Mouse (Mus musculus) ovary, postnatal 36 days (tissue): ENCODE data around the gene Mkks.
"Not testable (repeated sequence)": the region's sequence is repeated elsewhere in the genome, so short reads cannot be mapped to it uniquely, and the experiment has no call there.

Experiments
- DNase-seq: peaks from one replicate; pipeline ENCODE4 v3.0.0; 2022; ENCODE audit warnings: low spot score, mixed read lengths

The Mkks gene

DNA sequence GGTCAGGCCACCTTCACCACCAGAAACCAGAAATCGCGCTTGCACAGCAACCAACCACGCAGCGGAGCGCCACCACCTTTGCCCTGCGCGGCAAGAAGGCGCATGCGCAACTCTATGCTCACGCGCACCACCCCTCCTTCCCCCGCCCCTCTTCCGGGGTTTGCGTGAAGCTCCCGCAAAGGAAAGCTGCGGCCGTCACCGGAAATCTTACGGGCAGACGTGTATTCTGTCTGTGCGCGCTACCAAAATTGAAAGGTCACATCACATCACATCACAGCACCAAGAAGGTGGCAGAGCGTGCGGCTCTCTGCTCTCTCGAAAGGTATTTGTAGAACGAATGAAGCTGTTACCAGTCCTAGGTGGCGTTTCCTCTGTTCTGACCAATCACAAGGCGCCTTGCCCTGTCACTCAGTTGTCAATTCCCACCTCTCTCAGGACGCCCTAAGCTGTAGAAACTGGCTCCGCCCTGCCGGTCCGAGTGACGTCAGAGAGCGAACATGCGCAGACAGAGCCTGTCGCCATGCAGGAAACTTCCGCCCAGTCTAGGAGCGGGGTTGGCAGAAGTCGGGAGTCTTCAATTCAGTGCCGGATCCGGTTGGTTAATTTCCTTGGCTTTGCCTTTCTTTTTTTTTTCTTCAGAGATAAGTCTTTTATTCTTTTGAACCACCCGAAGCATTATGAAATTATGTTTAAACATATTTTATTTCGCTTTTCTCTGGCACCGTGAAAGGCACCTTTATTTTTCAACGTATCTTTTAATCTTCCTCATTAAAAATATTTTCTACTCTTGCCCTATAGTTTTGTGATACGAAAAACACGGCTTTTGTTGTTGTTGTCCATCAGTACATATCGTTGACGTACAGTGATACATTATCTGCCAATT lies at the start of gene Mkks, which contains the start of the genes Slx4ip and AL731706.1:
Gene Mkks, minus strand, starts transcription at position 322 of the 883 bp plus-strand sequence.
Gene Slx4ip, plus strand, starts transcription at position 151 of the 883 bp plus-strand sequence.
Gene AL731706.1, minus strand, starts transcription at position 322 of the 883 bp plus-strand sequence.
- peak; percentile 98 for DNase-seq

DNA sequence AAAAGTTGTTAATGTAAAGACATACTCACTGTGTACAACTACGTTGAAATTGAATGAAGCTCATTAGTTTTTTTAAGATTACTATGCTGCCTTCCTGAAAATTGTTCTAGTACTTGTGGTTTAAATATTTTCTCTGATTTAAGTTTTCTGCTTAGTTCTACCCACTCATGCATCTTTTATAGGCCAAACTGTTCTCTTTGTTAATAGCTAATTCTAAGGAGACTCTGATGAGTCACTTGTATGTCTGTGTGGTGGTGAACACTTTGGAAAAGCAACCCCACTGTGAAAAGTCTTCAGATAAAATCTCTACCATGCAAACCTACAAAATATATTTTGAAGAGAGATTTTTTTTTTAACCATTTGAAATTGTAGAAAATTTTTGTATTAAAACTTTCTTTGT lies 47.1 kb upstream of the Mkks start:
- no peak for DNase-seq

DNA sequence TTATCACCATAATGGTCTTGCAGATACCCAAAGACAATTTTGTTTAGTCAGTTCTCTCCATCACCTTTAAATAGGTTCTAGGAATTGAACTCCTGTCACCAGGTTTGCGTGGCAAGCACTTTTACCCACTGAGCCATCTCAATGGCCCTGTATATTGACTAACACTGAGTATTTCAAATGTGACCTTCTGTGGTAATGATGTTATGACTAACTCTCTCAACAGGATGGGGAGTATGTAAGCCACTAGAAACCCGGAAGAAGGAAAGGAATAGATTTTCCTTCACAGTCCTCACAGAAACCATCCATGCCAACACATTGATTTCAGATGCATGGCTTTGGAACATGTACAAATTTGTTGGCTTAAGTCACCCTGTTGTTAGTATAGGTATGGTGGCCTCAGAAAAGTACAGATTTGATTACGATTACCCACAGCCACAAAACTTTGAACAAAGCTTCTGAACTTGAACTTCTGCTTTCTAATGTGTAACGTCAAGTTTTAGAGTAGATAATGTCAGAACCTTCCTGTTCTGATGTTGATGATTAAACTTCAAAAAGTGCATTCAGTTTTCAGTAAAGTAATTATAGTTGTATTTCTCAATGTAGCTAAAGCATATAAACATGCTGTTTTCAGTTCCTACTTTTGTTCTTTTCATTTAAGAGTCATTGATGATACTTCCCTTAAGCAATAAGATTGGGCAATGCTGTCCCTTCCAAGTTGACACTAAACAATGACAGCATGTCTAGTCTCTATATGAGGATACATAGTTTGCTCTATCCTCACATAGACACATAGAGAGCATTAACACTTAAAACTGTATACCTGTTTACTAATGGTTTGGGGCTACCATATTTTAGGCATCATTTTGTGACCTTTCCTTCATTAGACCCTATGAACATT lies 45.5 kb upstream of the Mkks start:
- no peak for DNase-seq

DNA sequence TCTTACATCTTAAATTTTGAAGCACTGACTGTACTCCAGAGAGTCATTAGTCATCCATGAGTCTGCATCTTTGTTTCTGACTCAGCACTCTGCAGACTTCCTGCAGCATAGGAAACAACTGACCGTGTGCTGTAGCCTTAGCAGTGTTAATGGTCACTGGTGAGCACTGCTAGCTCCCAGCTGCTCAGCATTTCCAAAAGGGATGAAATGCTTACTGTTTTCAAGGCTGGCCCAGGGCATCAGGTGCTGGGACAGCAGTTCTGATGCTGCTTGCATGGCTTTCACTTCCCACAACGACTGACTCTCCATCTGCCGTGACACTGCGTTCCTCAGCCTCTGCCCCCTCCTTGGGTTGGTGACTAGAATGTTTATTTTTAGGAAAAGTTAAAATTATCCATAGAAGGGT lies 29.8 kb upstream of the Mkks start:
- no peak for DNase-seq

- no peak for DNase-seq
These were observed 29.2 kb upstream of the Mkks start for GRCm38 (mm10) chr2:136920257-136920993.

DNA sequence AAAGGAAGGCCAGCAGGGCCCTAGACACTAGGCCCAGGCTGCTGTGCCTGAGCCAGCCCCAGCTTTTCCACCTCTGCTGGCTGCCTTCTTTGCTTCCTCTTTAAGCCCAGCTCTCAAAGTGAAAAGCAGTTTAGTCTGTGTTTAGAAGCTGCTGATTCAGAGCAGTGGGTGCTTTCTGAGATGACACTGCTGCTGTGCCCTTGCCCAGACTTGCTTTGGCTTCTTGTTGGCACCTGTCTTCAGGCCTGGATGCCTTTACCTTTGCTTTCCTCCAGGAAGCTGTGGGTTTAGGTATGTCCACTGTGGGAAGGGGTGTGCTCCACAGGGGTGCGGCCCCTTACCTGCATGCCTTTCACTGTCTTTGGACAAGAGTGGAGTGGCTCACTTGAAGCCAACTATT lies 28.2 kb upstream of the Mkks start:
- DNase-seq: no peak

DNA sequence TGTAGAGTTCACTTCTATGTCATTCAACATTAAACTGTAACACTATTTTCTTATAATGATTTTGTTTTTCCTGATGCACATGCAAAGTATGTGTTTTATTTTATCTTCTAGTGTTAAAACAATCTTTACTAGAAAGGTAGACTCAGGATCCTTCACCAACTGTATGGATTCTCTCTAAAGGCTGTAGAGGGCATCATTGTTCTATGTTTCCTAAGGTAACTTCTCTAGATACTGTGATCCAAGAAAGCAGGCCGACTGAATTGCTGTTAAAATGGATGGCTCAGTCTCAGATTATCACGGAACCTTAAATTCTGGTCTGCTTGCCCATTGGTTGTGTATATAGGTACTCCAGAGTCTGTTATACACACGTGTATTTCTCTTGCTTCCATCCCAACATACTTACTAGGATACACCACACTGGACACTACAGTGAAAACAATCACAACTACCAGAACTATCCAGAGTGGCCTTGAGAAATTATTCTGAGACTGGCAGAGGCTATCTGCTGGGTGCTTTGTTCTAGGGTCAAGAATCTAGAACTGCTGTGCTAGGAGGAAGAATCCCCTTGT lies 23.2 kb upstream of the Mkks start:
- no peak for DNase-seq

GRCm38 (mm10) chr2:136913021-136913420 lies 21.8 kb upstream of the Mkks start:
- DNase-seq: no peak

DNA sequence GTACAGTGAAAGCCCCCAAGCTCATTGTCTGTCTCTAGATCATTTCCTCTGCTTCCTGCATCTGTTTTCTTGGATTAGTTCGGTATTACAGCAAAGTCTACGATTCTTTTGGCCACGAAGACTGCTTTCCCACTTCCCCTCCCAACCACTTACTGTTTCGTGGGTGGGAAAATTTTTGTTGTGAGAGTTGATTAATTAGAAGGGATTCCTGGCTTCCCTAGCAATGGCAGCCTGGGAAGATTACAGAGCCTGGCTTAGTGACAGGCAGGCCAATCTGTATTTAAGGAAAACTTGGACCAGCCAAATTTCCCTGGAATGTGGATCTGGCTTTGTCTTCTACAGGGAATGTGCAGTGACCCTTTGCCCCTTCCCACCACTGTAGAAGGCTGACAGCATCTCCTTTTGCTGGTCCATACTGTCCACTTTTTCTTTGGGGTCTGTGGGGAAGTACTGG lies 20.8 kb upstream of the Mkks start:
- no peak for DNase-seq

DNA sequence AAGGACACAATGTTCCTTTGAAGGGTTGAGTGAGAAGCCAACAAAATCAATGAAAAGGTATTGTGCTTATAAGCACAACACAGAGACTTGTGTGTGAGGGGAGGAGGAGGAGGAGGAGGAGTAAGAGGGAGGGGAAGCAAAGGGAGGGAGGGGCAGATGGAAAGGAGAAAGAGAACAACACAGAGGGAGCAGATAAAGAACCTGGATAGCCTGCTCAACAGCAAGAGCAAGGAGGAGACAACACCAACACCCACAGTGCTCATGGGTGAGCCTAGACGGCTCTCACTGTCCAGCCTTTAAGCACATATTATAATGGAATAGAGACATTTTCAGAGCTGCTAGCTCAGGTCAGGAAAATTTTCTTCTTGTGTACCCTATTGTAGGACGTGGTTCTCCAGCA lies 18.1 kb upstream of the Mkks start:
- DNase-seq: no peak

DNA sequence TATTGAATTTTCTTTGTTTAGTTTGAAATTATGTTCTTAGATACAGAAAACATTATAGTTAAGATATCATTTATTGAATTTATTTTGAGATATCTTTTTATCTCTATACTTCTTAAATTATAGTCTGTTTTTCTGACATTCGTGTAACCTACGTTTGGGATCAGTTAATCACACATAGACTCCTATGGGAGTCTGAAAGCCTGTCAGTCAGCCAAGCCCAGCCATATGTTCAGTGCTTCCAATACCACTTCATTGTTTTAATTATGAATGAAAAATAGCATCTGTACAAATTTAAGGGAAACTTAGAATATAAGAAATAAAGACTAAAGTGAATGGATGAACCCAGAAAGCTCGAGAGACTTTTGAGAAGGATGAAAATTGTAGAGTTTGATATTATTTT lies 17.4 kb upstream of the Mkks start:
- DNase-seq: no peak

- DNase-seq: no peak
These were observed 4.9 kb upstream of the Mkks start for GRCm38 (mm10) chr2:136896131-136896530.

- DNase-seq: no peak
These were observed 3.3 kb upstream of the Mkks start for GRCm38 (mm10) chr2:136894494-136894893.

GRCm38 (mm10) chr2:136891951-136892371 lies 772 bp upstream of the Mkks start:
- peak; percentile 91 for DNase-seq

- not testable (repeated sequence) for DNase-seq
These were observed 497 bp downstream of the Mkks start for GRCm38 (mm10) chr2:136890716-136891067.

DNA sequence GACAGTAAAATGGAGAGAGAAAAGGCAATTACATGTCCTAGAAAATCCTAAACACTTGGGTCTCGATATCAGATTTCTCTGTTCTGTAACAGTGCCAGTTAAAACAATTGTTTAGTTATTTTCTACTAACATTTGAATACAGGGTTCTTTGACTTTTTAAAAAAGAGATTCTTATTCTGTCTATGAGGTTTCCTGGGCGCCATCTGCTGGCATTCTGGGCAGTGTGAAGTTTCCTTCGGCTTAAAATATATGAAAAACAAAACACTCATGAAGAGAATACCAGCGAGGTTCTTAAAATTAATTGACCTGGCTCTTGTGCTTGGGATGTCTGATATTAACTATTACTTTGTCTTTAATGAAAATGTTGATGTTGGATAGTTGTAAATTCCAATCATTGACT lies 4.3 kb downstream of the Mkks start:
- peak; percentile 17 for DNase-seq

GRCm38 (mm10) chr2:136885579-136885978 lies 5.6 kb downstream of the Mkks start, which contains the start of gene AL731706.2:
Gene AL731706.2 (minus strand): TSS chr2:136885679.
- DNase-seq: no peak

- DNase-seq: no peak
These were observed 36.4 kb downstream of the Mkks start for GRCm38 (mm10) chr2:136854543-136855388.

GRCm38 (mm10) chr2:136850366-136850765 lies 40.8 kb downstream of the Mkks start:
- no peak for DNase-seq

GRCm38 (mm10) chr2:136837994-136838393 lies 53.2 kb downstream of the Mkks start:
- no peak for DNase-seq

GRCm38 (mm10) chr2:136835882-136836281 lies 55.3 kb downstream of the Mkks start:
- DNase-seq: no peak
